Mouse (Mus musculus) left cerebral cortex, adult 6 months (tissue): ENCODE measurements around the gene Scrn1. TPM values are rescaled to one million over a fixed set of nuclear protein-coding genes. Genes with fewer than 3 reads are reported as not detected.

ENCODE experiments used
- long read RNA-seq, 2 experiments: library from polyadenylated mRNA; unstranded; transcript quantifications; one replicate each; pipeline ENCODE4 v2.0.0; 2019 to 2020
- polyA plus RNA-seq: library from polyadenylated mRNA; unstranded; fragments of <200 nt; fragmentation: Nextera tagmentation; gene quantifications from 2 replicates; pipeline ENCODE4 v1.2.3, GENCODE M21; 2021

Gene Scrn1
- polyA plus RNA-seq, result 68.2 and 69.0 TPM in 2 replicates
- long read RNA-seq, experiment 1, full-length matches to known transcripts, result 579 of 741 reads
- long read RNA-seq, experiment 1, partial matches to known transcripts, result 22 of 741 reads
- long read RNA-seq, experiment 1, other reads (novel, unspliced or antisense), result 140 of 741 reads
- long read RNA-seq, experiment 2, full-length matches to known transcripts, result 70 of 142 reads
- long read RNA-seq, experiment 2, partial matches to known transcripts, result 10 of 142 reads
- long read RNA-seq, experiment 2, other reads (novel, unspliced or antisense), result 62 of 142 reads

DNA sequence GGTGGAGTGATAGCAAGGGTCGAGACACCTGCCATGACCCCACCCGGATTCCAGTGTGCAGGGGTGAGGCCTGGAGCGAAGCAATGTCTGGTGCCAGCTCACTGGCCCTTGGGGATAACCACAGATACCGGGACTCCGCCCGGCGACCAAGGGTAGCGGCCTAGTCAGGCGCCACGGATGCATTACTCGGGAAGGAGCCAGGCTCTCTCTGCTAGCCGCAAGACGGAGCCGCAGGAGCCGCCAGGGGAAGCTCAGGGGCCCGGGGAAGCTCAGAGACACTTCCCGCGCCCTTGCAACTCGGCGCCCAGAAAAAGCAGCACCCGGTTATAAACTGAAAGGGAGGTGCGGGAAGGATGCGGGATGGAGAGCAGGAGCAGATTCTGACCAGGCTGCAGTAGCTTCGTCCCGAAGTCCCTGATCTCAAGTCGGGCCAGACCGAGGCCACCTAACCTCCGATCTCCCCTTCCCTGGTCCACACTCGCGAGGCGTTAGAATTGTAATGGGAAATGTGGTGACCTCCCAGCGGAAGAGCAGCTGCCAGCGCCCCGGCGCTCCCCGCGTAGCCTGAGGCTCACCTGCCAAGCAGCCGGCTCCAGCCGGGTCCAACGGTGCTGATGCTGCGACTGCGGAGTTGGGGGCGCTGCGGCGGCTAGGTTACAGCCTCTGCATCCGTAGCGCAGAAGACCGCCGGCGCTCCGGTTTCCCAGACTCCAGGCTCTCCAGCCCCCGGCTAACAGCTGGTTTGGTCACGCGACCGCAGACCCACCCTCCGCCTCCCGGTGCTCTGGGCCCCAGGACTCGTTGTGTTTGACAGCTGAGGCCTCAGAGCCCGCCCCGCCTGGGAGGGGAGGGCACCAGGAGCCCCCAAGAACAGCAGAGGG is at the start of gene Scrn1:
TSS of gene Scrn1 (minus strand) at position 825 of the 881 bp plus-strand sequence.

DNA sequence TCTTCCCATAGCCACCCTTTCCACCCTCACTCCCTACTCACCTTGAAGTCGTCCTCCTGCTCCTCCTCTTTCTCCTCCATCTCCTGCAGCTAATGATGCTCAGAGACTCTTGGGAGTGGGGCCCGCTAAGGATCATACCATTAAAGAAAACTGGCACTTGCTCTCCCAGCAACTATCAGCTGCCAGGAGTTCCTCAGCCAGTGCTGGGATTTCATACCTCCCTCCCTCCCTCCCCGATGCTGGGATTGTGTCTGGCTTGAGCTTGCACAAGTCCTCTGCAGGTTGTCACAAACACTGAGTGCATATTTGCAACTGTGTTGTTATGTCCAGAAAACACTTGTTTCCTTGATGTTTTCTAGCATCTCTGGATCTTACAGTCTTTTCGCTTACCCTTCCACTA is 30.9 kb upstream of the Scrn1 start, which contains the start of gene Fkbp14:
TSS of gene Fkbp14 (minus strand) at position 101 of the 400 bp plus-strand sequence.

DNA sequence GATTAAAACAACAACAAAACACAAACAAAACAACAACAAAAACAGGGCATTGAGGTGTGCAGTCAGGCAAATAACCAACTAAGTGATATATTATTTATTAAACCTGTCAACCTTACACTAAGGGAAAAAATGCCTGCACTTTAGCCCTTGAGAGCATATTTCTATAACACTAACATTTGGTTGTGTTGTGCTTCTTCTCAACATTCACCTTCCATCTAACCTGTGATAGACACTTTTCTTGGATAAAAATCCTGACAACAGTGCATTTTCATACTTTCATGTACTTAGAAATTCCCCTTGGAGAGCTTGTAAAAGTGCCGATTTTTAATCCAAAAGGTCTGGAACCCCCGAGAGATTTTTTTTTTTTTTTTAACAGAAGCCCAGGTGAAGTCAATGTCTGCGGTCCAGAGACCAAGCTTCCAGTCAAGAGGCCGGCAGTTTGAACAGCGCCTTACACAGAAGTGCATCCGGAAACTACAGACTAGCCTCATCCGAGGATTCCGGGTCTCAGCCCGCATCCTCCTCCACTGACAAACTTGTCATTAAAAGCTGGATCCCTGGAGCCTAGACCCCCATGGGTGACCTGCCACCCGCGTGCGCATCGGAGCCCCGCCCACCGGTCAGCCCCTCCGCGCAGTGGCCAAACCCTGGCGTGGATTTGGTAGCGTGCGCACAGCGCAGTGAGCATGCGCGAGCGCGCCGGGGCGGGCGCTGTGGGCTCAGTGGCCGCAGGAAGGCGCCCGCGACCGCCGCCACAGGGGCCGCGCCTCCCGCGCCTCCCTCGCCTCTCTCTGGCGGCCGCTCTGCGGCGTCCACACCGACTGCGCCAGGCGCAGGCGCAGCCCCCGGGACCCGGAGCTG is 28.4 kb upstream of the Scrn1 start, which contains the start of gene Plekha8:
TSS of gene Plekha8 (plus strand) at position 643 of the 861 bp plus-strand sequence.

Other genes starting within 250 kb of the Scrn1 start
- 3.3 and 3.7 TPM in 2 replicates for gene Prr15, start 240.7 kb downstream of the Scrn1 start, polyA plus RNA-seq
- 7.0 and 10.1 TPM in 2 replicates for gene Wipf3, start 136.9 kb downstream of the Scrn1 start, polyA plus RNA-seq
- gene Plekha8, start 28.6 kb upstream of the Scrn1 start, polyA plus RNA-seq, result 1.2 and 3.5 TPM in 2 replicates
- 5.9 and 7.7 TPM in 2 replicates for gene Fkbp14, start 30.8 kb upstream of the Scrn1 start, polyA plus RNA-seq
- gene Mturn, start 115.1 kb upstream of the Scrn1 start, polyA plus RNA-seq, result 11.6 and 14.0 TPM in 2 replicates